Mouse (Mus musculus) neural tube, embryonic 11.5 days (tissue): ENCODE measurements at regions not wholly inside any gene's neighbourhood (a gene's known extent, or its start where the extent isn't known, plus 50 kb on each side); places are given as distances from the start of the nearest gene placed in this dataset.

Experiments used
- ATAC-seq: fragments of 200-750 bp; cut with Nextera tagmentation; 2 replicates; pipeline ENCODE4 v1.8.0; 2017; ENCODE audit warnings: moderate number of reproducible peaks, mild to moderate bottlenecking, moderate TSS enrichment, moderate library complexity; ENCODE audit not compliant: insufficient read depth, low FRiP score, low TSS enrichment
- DNase-seq: peaks from one replicate; pipeline ENCODE4 v3.0.0-alpha.2; 2015; ENCODE audit warnings: low spot score
- H3K27ac ChIP-seq: fragments of 300-500 bp; sonication (generic); 2 replicates; pipeline ENCODE4 v1.5.1; 2014; ENCODE audit warnings: low read depth, mild to moderate bottlenecking, low read length
- H3K27me3 ChIP-seq: fragments of 300-500 bp; sonication (generic); 2 replicates; pipeline ENCODE4 v1.6.1; 2014; ENCODE audit warnings: mild to moderate bottlenecking, low read length, mixed read lengths; ENCODE audit not compliant: control insufficient read depth, insufficient read depth
- H3K36me3 ChIP-seq: fragments of 300-500 bp; sonication (generic); 2 replicates; pipeline ENCODE4 v1.6.1; 2014; ENCODE audit warnings: mild to moderate bottlenecking, low read length, moderate library complexity, mixed read lengths; ENCODE audit not compliant: control insufficient read depth, insufficient read depth
- H3K4me1 ChIP-seq: fragments of 300-500 bp; sonication (generic); 2 replicates; pipeline ENCODE4 v1.6.1; 2014; ENCODE audit warnings: low read length, mixed read lengths; ENCODE audit not compliant: control insufficient read depth, insufficient read depth
- H3K4me2 ChIP-seq: fragments of 300-500 bp; sonication (generic); 2 replicates; pipeline ENCODE4 v1.6.1; 2014; ENCODE audit warnings: low read depth, mild to moderate bottlenecking, moderate library complexity
- H3K4me3 ChIP-seq: fragments of 300-500 bp; sonication (generic); 2 replicates; pipeline ENCODE4 v1.5.1; 2014; ENCODE audit warnings: low read depth, low read length
- H3K9ac ChIP-seq: fragments of 300-500 bp; sonication (generic); 2 replicates; pipeline ENCODE4 v1.6.1; 2014; ENCODE audit warnings: mild to moderate bottlenecking, low read length
- H3K9me3 ChIP-seq: fragments of 300-500 bp; sonication (generic); 2 replicates; pipeline ENCODE4 v1.6.1; 2016; ENCODE audit warnings: low read length; ENCODE audit not compliant: control insufficient read depth
- WGBS: fragments of 180-500 bp; shearing (Covaris S2); extraction: QIAGEN DNeasy Blood & Tissue Kit; methylation state at CpG from one replicate; pipeline ENCODE4 v1.1.7; 2014; 5-methylcytosine and 5-hydroxymethylcytosine counted together

DNA sequence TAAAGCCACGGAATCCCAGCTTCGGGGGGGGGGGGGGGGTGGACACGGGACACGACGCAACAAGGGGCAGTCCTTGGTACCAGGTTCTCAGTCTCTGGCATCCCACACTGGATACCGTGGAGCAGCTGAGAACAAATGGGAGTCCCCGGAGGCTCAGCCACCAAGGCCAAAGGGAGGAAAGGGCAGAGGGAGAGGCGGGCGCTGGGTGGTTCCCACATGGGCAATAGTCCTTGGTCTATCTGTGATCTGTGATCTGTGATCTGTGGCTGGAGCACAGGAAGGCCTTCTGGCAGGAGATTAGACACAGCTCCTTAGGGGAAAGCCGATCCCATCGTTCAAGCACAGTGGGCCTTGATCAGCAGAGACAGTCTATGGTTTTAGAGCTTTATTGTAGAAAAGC lies 314.0 kb upstream of the Hs6st1 start:
- no peak for ATAC-seq
- Histone ChIP-seq H3K9ac (no peak overlapping the region), H3K4me3 (no peak overlapping the region), H3K4me2 (no peak overlapping the region), H3K27me3 (no peaks in the 10 kb centered on the region), H3K36me3 (no peaks in the 10 kb centered on the region; the same call in 1 of the 2 replicates), H3K27ac (no peak overlapping the region), H3K9me3 (no peaks in the 10 kb centered on the region), H3K4me1 (no peaks in the 10 kb centered on the region)
- DNase-seq: no peak
- 82% methylated on average over 8 of the region's 11 CpGs for WGBS

DNA sequence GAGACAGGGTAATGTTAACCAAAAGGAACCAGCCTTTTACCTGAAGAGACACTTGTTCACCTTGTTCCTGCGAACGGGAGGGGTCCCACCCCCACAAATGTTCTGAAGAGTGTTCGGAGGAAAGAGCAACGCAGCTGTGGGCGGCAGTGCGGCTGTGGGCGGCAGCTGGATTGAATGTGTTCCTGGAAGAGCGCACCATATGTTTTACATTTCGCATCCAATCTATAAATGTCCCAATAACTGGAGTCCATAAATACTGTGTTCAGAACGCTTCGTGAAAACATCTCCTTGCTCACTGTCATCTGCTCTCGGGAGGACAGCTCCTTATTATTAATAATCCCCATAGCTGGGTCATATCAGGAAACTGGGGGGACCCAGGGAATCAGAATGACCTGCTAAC lies 309.2 kb upstream of the Hs6st1 start:
- no peaks in the 10 kb centered on the region for H3K27me3 ChIP-seq
- ATAC-seq (no peak), DNase-seq (no peak)
- no peak overlapping the region for H3K4me3 ChIP-seq
- WGBS: 82% methylated on average over 12 of the region's 12 CpGs
- no peak overlapping the region for H3K27ac ChIP-seq
- no peak overlapping the region for H3K9ac ChIP-seq
- H3K36me3 ChIP-seq: no peaks in the 10 kb centered on the region; the same call in 1 of the 2 replicates
- no peak overlapping the region for H3K4me2 ChIP-seq
- no peaks in the 10 kb centered on the region for H3K9me3 ChIP-seq
- no peaks in the 10 kb centered on the region for H3K4me1 ChIP-seq

- WGBS: 86% methylated on average over 4 of the region's 4 CpGs
- Histone ChIP-seq H3K36me3 (no peaks in the 10 kb centered on the region; the same call in 1 of the 2 replicates), H3K9me3 (no peaks in the 10 kb centered on the region), H3K27me3 (no peaks in the 10 kb centered on the region), H3K4me3 (no peak overlapping the region), H3K27ac (no peak overlapping the region), H3K9ac (no peak overlapping the region), H3K4me1 (no peaks in the 10 kb centered on the region), H3K4me2 (no peak overlapping the region)
- DNase-seq (no peak), ATAC-seq (no peak)
Observed at GRCm38 (mm10) chr1:35759600-35759999, 308.6 kb upstream of the Hs6st1 start.

DNA sequence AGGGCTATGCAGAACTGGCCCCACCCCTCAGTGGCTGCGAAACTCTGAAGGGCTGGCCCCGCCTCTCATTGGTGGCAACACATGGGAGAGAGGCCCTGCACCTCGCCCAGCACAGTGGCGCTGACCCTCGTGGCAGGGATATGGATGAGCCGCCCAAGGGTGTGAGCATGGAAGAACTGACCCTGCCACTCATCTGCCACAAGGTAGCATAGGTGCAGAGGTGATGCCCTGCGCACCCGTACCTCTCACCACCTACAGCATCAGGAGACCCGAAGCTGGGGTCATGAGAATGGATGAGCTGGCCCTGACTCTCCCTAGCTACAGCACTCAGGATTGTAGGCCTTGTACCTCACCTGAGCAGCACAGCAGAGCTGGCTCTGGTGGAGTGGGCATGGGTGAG lies 305.1 kb upstream of the Hs6st1 start:
- Histone ChIP-seq H3K4me2 (no peak overlapping the region), H3K27me3 (no peaks in the 10 kb centered on the region), H3K9ac (no peak overlapping the region), H3K36me3 (no peaks in the 10 kb centered on the region), H3K9me3 (no peaks in the 10 kb centered on the region), H3K4me3 (no peak overlapping the region), H3K27ac (no peak overlapping the region), H3K4me1 (no peaks in the 10 kb centered on the region)
- WGBS: 90% methylated on average over 9 of the region's 9 CpGs
- DNase-seq (no peak), ATAC-seq (no peak)

DNA sequence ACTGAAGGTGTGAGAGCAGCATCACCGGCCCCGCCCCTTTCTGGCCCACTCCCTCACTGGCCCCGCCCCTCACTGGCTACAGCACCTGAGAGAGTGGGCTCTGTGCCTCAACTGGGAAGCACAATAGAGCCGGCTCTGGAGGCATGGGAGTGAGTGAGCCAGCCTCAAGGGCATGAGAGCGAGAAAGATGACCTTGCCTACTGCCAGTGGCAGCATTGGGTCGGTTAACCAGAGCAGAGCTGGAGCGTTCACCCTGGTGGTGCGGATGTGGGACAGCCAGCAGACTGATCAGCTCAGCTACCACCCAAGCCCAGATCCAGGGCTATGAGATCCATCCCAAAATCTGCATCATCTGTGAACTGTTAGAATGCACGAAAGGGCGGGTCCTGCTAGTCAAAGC lies 304.7 kb upstream of the Hs6st1 start:
- H3K9me3 ChIP-seq: no peaks in the 10 kb centered on the region
- H3K27ac ChIP-seq: no peak overlapping the region
- H3K36me3 ChIP-seq: no peaks in the 10 kb centered on the region
- no peak overlapping the region for H3K4me3 ChIP-seq
- no peaks in the 10 kb centered on the region for H3K4me1 ChIP-seq
- 83% methylated on average over 10 of the region's 10 CpGs for WGBS
- DNase-seq (no peak), ATAC-seq (no peak)
- no peak overlapping the region for H3K9ac ChIP-seq
- no peak overlapping the region for H3K4me2 ChIP-seq
- H3K27me3 ChIP-seq: no peaks in the 10 kb centered on the region

- no peak overlapping the region for H3K9ac ChIP-seq
- no peaks in the 10 kb centered on the region for H3K27me3 ChIP-seq
- H3K27ac ChIP-seq: no peak overlapping the region
- H3K4me1 ChIP-seq: no peaks in the 10 kb centered on the region
- H3K9me3 ChIP-seq: no peaks in the 10 kb centered on the region
- no peak overlapping the region for H3K4me3 ChIP-seq
- ATAC-seq (no peak), DNase-seq (no peak)
- no peak overlapping the region for H3K4me2 ChIP-seq
- 88% methylated on average over 1 of the region's 1 CpGs for whole genome bisulfite sequencing
- H3K36me3 ChIP-seq: no peaks in the 10 kb centered on the region
Observed at GRCm38 (mm10) chr1:35764068-35764467, 304.1 kb upstream of the Hs6st1 start.

GRCm38 (mm10) chr1:35765692-35766091 lies 302.5 kb upstream of the Hs6st1 start:
- no peak overlapping the region for H3K27ac ChIP-seq
- ATAC-seq (no peak), DNase-seq (no peak)
- H3K4me2 ChIP-seq: no peak overlapping the region
- no peak overlapping the region for H3K4me3 ChIP-seq
- H3K36me3 ChIP-seq: no peaks in the 10 kb centered on the region
- no peaks in the 10 kb centered on the region for H3K4me1 ChIP-seq
- WGBS: 85% methylated on average over 4 of the region's 4 CpGs
- H3K9me3 ChIP-seq: no peaks in the 10 kb centered on the region
- H3K9ac ChIP-seq: no peak overlapping the region
- H3K27me3 ChIP-seq: no peaks in the 10 kb centered on the region

DNA sequence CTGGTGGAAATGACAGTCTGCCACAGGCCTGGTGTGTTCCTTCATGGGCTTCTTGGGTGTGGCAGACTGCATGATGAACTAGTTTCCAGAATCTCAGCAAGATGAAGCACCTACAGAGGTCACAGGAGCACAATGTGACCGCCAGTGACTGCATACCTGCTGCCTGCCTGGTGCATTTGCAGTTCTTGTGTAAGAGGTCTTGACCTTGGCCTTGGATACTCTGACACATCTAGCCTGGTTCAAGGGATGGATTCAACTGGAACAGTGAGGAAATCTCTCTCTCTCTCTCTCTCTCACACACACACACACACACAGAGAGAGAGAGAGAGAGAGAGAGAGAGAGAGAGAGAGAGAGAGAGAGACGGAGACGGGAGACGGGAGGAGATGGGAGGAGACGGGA lies 301.9 kb upstream of the Hs6st1 start:
- WGBS: 84% methylated on average over 5 of the region's 5 CpGs
- H3K36me3 ChIP-seq: no peaks in the 10 kb centered on the region
- no peak overlapping the region for H3K27ac ChIP-seq
- no peaks in the 10 kb centered on the region for H3K27me3 ChIP-seq
- no peak overlapping the region for H3K4me2 ChIP-seq
- H3K4me1 ChIP-seq: no peaks in the 10 kb centered on the region
- no peak for ATAC-seq
- no peak overlapping the region for H3K4me3 ChIP-seq
- no peaks in the 10 kb centered on the region for H3K9me3 ChIP-seq
- DNase-seq: no peak
- no peak overlapping the region for H3K9ac ChIP-seq

- no peak for ATAC-seq
- 85% methylated on average over 6 of the region's 6 CpGs for WGBS
- no peak overlapping the region for H3K4me3 ChIP-seq
Observed at GRCm38 (mm10) chr1:35772567-35772966, 295.6 kb upstream of the Hs6st1 start.

More at GRCm38 (mm10) chr1:35772567-35772966, 295.6 kb upstream of the Hs6st1 start:
- H3K9me3 ChIP-seq: no peaks in the 10 kb centered on the region
- H3K27me3 ChIP-seq: no peaks in the 10 kb centered on the region
- H3K36me3 ChIP-seq: no peaks in the 10 kb centered on the region
- H3K9ac ChIP-seq: no peak overlapping the region
- H3K4me1 ChIP-seq: no peaks in the 10 kb centered on the region
- no peak for DNase-seq
- no peak overlapping the region for H3K27ac ChIP-seq
- no peak overlapping the region for H3K4me2 ChIP-seq
